Mouse (Mus musculus): Measurements from ENCODE around the gene Pik3cg.

The Pik3cg gene

GRCm38 (mm10) chr12:32143151-32143550, 65.3 kb downstream of the Pik3cg start:
- no peak for DNase-seq (ENCODE audit: low spot score)

GRCm38 (mm10) chr12:32141766-32142165, 66.7 kb downstream of the Pik3cg start:
- no peak for DNase-seq (ENCODE audit: low spot score)

GRCm38 (mm10) chr12:32138831-32139230, 69.6 kb downstream of the Pik3cg start:
- no peak for DNase-seq (ENCODE audit: low spot score)

- DNase-seq (ENCODE audit: low spot score): no peak
These were observed 70.1 kb downstream of the Pik3cg start for GRCm38 (mm10) chr12:32138362-32138761.

GRCm38 (mm10) chr12:32137542-32137941, 70.9 kb downstream of the Pik3cg start:
- DNase-seq (ENCODE audit: low spot score): no peak

GRCm38 (mm10) chr12:32127599-32128507, 80.6 kb downstream of the Pik3cg start:
- DNase-seq (ENCODE audit: low spot score): no peak

GRCm38 (mm10) chr12:32127158-32127557, 81.3 kb downstream of the Pik3cg start:
- DNase-seq (ENCODE audit: low spot score): no peak

- DNase-seq (ENCODE audit: low spot score): no peak
These were observed 84.0 kb downstream of the Pik3cg start for GRCm38 (mm10) chr12:32124456-32124855.

- no peak for DNase-seq (ENCODE audit: low spot score)
These were observed 84.4 kb downstream of the Pik3cg start for GRCm38 (mm10) chr12:32124030-32124429.

- no peak for DNase-seq (ENCODE audit: low spot score)
These were observed 84.9 kb downstream of the Pik3cg start for GRCm38 (mm10) chr12:32123559-32123958.
